Mouse (Mus musculus) bone marrow, adult 2 months (tissue): Measurements from ENCODE around the gene Timm22.

Experiments used
- CTCF ChIP-seq: fragments of 200-500 bp; IDR thresholded peaks from 2 replicates; pipeline ENCODE4 v1.5.1; 2011; ENCODE audit warnings: low read length, control low read depth; ENCODE audit not compliant: control insufficient read depth, insufficient read depth
- POLR2A ChIP-seq: fragments of 200-500 bp; IDR thresholded peaks from 2 replicates; pipeline ENCODE4 v1.6.1; 2011; ENCODE audit warnings: low read depth, mild to moderate bottlenecking, control low read depth, low read length, borderline replicate concordance; ENCODE audit not compliant: control insufficient read depth

DNA sequence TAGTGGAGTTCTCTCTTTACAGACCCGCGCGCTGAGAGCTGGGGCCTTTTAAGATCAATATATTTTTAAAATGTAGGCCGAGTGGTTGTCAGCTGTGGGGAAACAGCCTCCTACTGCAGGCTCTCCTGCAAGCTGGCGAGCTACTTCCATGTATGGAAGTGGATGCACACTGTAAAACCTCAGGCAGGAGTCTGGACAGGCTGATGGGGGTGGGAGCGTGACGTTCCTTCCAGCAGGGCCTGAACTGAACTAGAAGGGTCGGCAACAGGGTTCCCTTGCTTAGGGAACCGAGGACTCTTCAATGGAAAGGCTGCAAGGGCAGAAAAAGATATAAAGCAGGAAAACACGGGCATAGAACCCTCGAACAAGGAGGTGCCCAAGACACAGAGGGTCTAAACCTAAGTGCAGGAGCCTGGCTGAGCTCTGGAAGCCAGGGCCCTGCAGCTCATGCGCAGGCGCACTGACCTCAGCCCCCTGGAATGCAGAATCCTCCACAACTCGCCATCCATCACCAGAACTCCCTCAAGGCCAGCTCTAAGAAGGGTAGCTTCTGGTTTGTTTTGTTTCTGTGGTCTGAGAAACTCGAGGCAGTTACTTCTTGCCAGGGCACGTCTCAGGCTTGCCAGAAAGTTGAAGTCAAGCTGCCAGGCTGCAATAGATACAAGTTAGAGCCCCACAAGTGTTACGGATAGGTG lies 32.1 kb upstream of the Timm22 start:
- TF ChIP-seq CTCF (no peak), POLR2A (no peak)
